Mouse (Mus musculus) effector memory CD4-positive, alpha-beta T cell, adult 5 months (primary cell): ENCODE measurements around the gene Nnmt. TPM values are rescaled to one million over a fixed set of nuclear protein-coding genes. Genes with fewer than 3 reads are reported as not detected.

Source experiments
- polyA plus RNA-seq: library from polyadenylated mRNA; unstranded; fragments of 100-300 nt; shearing (Covaris generic); gene quantifications from one replicate; pipeline ENCODE4 v1.2.1, GENCODE M21; 2017

Nnmt gene
- polyA plus RNA-seq: not detected

DNA sequence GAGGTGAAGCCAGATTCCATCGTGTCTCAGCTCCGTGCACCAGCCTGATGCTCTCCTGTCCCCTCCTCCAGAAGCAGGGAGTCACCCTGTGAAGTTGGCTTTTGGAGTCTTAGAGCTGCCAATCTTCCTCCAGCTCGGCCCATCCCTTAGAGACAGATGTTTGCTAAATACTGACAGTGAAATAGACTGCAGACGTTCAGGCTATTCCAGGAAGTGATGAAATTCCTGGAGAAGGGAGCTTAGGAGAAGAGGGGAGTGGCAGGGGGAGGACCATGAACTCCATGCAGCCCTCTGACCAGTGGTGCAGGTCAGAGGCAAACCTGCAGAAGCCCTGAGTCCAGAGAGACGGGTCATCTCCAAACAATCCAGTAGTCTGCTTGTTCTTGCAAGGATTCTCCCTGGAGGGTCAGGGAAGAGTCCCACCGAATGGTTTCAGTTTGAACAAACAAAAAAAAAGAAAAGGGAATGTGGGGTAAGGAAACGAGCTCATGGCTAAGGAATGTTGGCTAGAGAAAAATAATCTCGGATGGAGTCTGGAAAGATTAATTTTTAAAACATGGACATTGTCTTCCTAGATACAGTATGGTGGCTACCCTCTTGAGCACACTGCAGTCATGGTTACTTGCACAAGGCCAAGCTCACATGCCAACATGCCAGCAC lies at the start of gene Nnmt:
TSS of gene Nnmt (minus strand) at position 215 of the 660 bp plus-strand sequence.

Other genes starting within 250 kb of the Nnmt start
- 179 TPM for gene Rexo2, start 124.5 kb downstream of the Nnmt start, polyA plus RNA-seq
- gene Rbm7, start 109.9 kb downstream of the Nnmt start, polyA plus RNA-seq: 212 TPM
- 14.7 TPM for gene Gm5617, start 109.7 kb downstream of the Nnmt start, polyA plus RNA-seq
- not detected for gene Zbtb16, start 231.1 kb upstream of the Nnmt start, polyA plus RNA-seq